Mouse (Mus musculus) lung, adult 2 months (tissue): Measurements from ENCODE around the gene Rpl3l.

Experiments used
- CTCF ChIP-seq: fragments of 200-500 bp; IDR thresholded peaks from 2 replicates; pipeline ENCODE4 v1.5.1; 2011; ENCODE audit warnings: mild to moderate bottlenecking, low read length, control low read depth; ENCODE audit not compliant: insufficient read depth
- POLR2A ChIP-seq: fragments of 200-500 bp; IDR thresholded peaks from 2 replicates; pipeline ENCODE4 v1.6.1; 2011; ENCODE audit warnings: low read depth, mild to moderate bottlenecking, control low read depth, low read length, borderline replicate concordance; ENCODE audit errors: extremely low read depth

- TF ChIP-seq POLR2A = no peak
- TF ChIP-seq CTCF = no peak
Measured at GRCm38 (mm10) chr17:24707801-24708425, 19.7 kb upstream of the Rpl3l start.
